Mouse (Mus musculus): ENCODE data around the gene Pigw. TPM values are rescaled to one million over a fixed set of nuclear protein-coding genes. Genes with fewer than 3 reads are reported as not detected.

Pigw gene
- 2.5 and 3.7 TPM in 2 replicates for polyA plus RNA-seq (2012; rRNA removed)

DNA sequence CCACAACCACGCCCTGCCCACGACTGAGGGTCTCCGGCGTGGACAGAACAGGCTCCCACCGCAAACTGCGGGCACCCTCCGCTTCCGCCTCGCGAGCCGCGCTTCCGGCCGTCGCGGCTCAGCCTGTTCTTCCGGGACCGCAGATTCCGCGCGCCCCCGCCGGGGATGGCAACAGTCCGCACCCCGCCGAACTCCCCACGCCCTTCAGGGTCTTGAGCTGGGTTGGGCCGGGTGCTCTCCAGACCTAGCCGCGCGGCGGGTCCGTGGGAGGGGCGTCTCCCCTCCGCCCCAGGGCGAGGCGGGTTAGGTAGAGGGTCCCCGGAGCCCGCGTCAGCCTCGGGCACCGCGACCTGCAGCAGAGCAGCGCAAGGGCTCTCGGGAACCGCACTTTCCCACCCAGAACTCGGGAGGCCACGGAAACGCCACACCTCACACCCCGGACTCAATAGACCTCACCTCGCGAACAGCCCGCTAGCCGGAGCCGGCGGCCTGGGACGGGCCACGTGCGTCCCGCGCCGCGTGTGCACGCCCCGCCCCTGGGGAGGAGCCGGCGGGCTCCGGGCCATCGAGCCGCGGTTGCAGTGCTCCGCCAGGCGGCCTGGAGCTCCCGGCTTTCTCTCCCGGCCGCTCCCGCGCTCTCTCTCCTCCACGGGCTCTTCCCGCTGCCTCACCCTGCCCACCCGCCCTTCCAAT, at the start of gene Pigw, which contains the start of gene Myo19:
Gene Pigw, minus strand, starts transcription at position 514 of the 693 bp plus-strand sequence.
Gene Myo19, plus strand, starts transcription at position 377 of the 693 bp plus-strand sequence.
- Histone ChIP-seq H3K27me3 (ENCODE audit: control insufficient read depth, insufficient read depth, low read length) (no peaks in the 10 kb centered on the region), H3K36me3 (ENCODE audit: control insufficient read depth, insufficient read depth, low read length) (no peaks in the 10 kb centered on the region), H3K4me1 (replicated peaks; ENCODE audit: control insufficient read depth, insufficient read depth, low read length) (peaks cover 9% of the 10 kb centered on the region), H3K4me3 (ENCODE audit: control insufficient read depth, insufficient read depth, low read length) (peak within 1 kb of the TSS; percentile 87), H3K27ac (ENCODE audit: control insufficient read depth, insufficient read depth, low read length) (0 out of 2 replicates have a peak within 1 kb of the TSS, but pooled peaks have one; percentile 46)
- no peak; the same call in 1 of the 2 replicates for TF ChIP-seq CTCF (IDR thresholded peaks at IDR 0.05; ENCODE audit: borderline replicate concordance, control insufficient read depth, extremely low read depth, insufficient read depth, low read length, poor library complexity)
- TF ChIP-seq POLR2A (IDR thresholded peaks at IDR 0.05; ENCODE audit: control insufficient read depth, extremely low read depth, insufficient read depth, low read length, poor library complexity), result peak; percentile 52; the same call in 1 of the 2 replicates
- peak; percentile 80 for DNase-seq
- WGBS, result under 1% methylated on average over 81 of the region's 81 CpGs

DNA sequence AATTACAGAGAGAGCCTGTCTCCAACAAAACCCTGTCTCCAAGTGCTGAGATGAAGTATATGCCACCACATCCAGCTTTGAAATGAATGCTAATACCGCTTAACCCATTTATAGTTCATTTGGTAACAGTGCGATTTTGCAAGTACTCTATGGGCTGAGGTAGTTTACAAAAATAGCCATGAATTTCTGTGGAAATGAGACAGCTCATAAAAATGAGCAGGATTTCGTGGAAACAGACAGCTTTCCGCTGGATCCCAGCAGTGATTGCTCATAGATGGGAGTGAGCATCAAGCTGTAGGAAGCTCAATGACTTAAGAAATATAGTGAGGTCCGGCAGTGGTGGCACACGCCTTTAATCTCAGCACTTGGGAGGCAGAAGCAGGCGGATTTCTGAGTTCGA, 40.9 kb upstream of the Pigw start:
- 88% methylated on average over 8 of the region's 8 CpGs for WGBS
- TF ChIP-seq CTCF (IDR thresholded peaks at IDR 0.05; ENCODE audit: borderline replicate concordance, control insufficient read depth, extremely low read depth, insufficient read depth, low read length, poor library complexity) (no peak), POLR2A (IDR thresholded peaks at IDR 0.05; ENCODE audit: control insufficient read depth, extremely low read depth, insufficient read depth, low read length, poor library complexity) (no peak)
- no peak overlapping the region for H3K4me3 ChIP-seq (ENCODE audit: control insufficient read depth, insufficient read depth, low read length)
- no peaks in the 10 kb centered on the region for H3K27me3 ChIP-seq (ENCODE audit: control insufficient read depth, insufficient read depth, low read length)
- no peak overlapping the region for H3K27ac ChIP-seq (ENCODE audit: control insufficient read depth, insufficient read depth, low read length)
- DNase-seq, result no peak
- H3K4me1 ChIP-seq (replicated peaks; ENCODE audit: control insufficient read depth, insufficient read depth, low read length), result no peaks in the 10 kb centered on the region
- H3K36me3 ChIP-seq (ENCODE audit: control insufficient read depth, insufficient read depth, low read length), result no peaks in the 10 kb centered on the region

DNA sequence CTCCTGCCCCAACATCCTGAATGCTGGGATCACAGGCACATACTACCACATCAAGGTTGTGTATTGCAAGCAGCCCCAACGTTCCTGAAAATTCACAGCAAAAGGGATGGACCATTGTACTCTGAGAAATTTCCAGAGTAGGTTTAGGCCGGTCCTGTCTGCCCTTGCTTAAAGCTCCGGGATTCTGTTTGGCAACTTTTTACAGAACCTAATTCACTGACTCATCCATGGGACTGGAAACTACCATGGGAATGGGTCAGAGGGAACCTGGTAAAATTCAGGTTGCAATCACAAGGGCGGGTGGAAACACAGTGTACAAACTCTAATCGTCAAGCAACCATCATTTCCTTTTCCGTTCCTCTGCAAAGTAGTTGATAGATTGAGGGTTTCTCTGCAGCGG, 39.9 kb upstream of the Pigw start:
- no peaks in the 10 kb centered on the region for H3K27me3 ChIP-seq (ENCODE audit: control insufficient read depth, insufficient read depth, low read length)
- H3K4me1 ChIP-seq (replicated peaks; ENCODE audit: control insufficient read depth, insufficient read depth, low read length), result peaks cover 5% of the 10 kb centered on the region
- no peak for DNase-seq
- no peak overlapping the region for H3K4me3 ChIP-seq (ENCODE audit: control insufficient read depth, insufficient read depth, low read length)
- no peak overlapping the region for H3K27ac ChIP-seq (ENCODE audit: control insufficient read depth, insufficient read depth, low read length)
- WGBS, result 63% methylated on average over 7 of the region's 7 CpGs
- no peaks in the 10 kb centered on the region for H3K36me3 ChIP-seq (ENCODE audit: control insufficient read depth, insufficient read depth, low read length)
- TF ChIP-seq CTCF (IDR thresholded peaks at IDR 0.05; ENCODE audit: borderline replicate concordance, control insufficient read depth, extremely low read depth, insufficient read depth, low read length, poor library complexity) (no peak), POLR2A (IDR thresholded peaks at IDR 0.05; ENCODE audit: control insufficient read depth, extremely low read depth, insufficient read depth, low read length, poor library complexity) (no peak)

DNA sequence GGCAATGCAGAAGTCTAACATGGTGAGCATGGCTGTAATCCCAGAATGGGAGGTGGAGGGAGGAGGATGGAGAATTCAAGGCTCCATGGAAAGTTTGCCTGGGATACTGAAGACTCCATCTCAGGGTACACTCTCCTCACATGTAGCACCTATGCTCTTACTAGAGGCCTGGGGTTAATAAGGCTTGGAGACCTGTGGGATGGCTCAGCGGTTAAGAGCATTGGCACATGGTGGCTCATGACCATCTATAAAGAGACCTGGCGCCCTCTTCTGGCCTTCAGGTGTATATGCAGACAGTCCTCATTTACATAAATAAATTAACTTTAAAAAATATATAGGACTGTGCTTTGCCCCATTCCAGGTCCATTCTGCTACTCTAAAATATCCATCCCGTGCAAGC, 39.2 kb upstream of the Pigw start:
- 31% methylated on average over 3 of the region's 3 CpGs for WGBS
- no peaks in the 10 kb centered on the region for H3K27me3 ChIP-seq (ENCODE audit: control insufficient read depth, insufficient read depth, low read length)
- H3K4me3 ChIP-seq (ENCODE audit: control insufficient read depth, insufficient read depth, low read length), result no peak overlapping the region
- H3K36me3 ChIP-seq (ENCODE audit: control insufficient read depth, insufficient read depth, low read length), result no peaks in the 10 kb centered on the region
- H3K27ac ChIP-seq (ENCODE audit: control insufficient read depth, insufficient read depth, low read length), result no peak overlapping the region
- TF ChIP-seq CTCF (IDR thresholded peaks at IDR 0.05; ENCODE audit: borderline replicate concordance, control insufficient read depth, extremely low read depth, insufficient read depth, low read length, poor library complexity), result no peak
- TF ChIP-seq POLR2A (IDR thresholded peaks at IDR 0.05; ENCODE audit: control insufficient read depth, extremely low read depth, insufficient read depth, low read length, poor library complexity), result no peak
- peaks cover 5% of the 10 kb centered on the region for H3K4me1 ChIP-seq (replicated peaks; ENCODE audit: control insufficient read depth, insufficient read depth, low read length)
- DNase-seq, result peak; percentile 42

DNA sequence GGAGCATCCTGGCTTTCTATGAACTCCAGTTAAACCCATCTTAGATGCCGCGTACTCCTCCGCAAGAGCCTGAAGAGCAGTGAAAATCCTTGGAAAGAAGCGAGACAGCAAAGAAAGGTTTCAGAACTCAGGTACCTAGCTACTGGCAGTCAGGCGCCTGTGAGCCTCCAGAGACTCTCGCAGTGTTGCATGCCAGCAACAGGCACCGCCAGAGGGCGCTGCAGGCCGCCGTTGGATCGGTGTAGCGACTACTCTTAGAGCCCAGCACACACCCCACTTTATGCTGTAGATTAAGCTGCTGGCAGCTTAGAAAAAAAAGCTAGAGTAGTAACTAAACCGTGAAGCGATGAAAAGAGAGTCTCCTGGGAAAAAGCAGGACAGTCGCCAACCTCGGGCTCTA, 38.3 kb upstream of the Pigw start:
- no peak overlapping the region for H3K4me3 ChIP-seq (ENCODE audit: control insufficient read depth, insufficient read depth, low read length)
- DNase-seq, result peak; percentile 72
- no peaks in the 10 kb centered on the region for H3K27me3 ChIP-seq (ENCODE audit: control insufficient read depth, insufficient read depth, low read length)
- TF ChIP-seq CTCF (IDR thresholded peaks at IDR 0.05; ENCODE audit: borderline replicate concordance, control insufficient read depth, extremely low read depth, insufficient read depth, low read length, poor library complexity), result peak; percentile 92
- no peak for TF ChIP-seq POLR2A (IDR thresholded peaks at IDR 0.05; ENCODE audit: control insufficient read depth, extremely low read depth, insufficient read depth, low read length, poor library complexity)
- H3K36me3 ChIP-seq (ENCODE audit: control insufficient read depth, insufficient read depth, low read length), result no peaks in the 10 kb centered on the region
- H3K4me1 ChIP-seq (replicated peaks; ENCODE audit: control insufficient read depth, insufficient read depth, low read length), result peaks cover 5% of the 10 kb centered on the region
- H3K27ac ChIP-seq (ENCODE audit: control insufficient read depth, insufficient read depth, low read length), result no peak overlapping the region
- 16% methylated on average over 16 of the region's 16 CpGs for WGBS

DNA sequence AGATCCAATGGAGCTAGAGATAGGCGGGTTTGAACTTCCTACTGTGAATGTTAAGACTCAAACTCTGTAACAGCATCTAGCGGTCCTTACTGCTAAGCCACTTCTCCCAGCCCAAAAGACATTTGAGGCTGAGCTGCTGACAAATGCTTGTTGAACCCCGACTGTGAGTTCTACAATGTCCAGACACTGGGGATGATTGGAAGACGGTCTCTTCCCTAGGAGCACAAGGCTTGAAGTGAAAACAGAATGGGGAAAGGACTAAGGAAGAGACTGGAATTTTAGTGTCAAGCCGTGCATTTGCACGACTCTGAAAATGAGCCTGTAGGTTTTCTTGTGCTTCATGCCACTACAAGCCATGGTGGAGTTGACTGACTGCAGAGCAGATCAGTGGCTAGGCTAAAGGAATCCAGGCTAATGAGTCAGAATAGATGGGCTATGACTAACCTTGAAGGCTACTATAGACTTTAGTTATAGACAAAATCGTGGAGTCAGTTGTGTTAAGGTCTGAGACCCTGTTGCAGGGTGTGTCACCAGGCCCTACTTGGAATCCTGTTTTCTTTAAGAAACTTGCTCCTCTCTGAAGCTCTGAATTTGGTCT, 36.7 kb upstream of the Pigw start:
- WGBS, result 73% methylated on average over 7 of the region's 7 CpGs
- Histone ChIP-seq H3K4me1 (replicated peaks; ENCODE audit: control insufficient read depth, insufficient read depth, low read length) (peaks cover 5% of the 10 kb centered on the region), H3K27me3 (ENCODE audit: control insufficient read depth, insufficient read depth, low read length) (no peaks in the 10 kb centered on the region), H3K4me3 (ENCODE audit: control insufficient read depth, insufficient read depth, low read length) (no peak overlapping the region), H3K27ac (ENCODE audit: control insufficient read depth, insufficient read depth, low read length) (no peak overlapping the region), H3K36me3 (ENCODE audit: control insufficient read depth, insufficient read depth, low read length) (no peaks in the 10 kb centered on the region)
- TF ChIP-seq POLR2A (IDR thresholded peaks at IDR 0.05; ENCODE audit: control insufficient read depth, extremely low read depth, insufficient read depth, low read length, poor library complexity) (no peak), CTCF (IDR thresholded peaks at IDR 0.05; ENCODE audit: borderline replicate concordance, control insufficient read depth, extremely low read depth, insufficient read depth, low read length, poor library complexity) (no peak)
- DNase-seq, result no peak
